Mouse (Mus musculus) G1E (cell line): ENCODE measurements around the gene Rab30. TPM values are rescaled to one million over a fixed set of nuclear protein-coding genes. Genes with fewer than 3 reads are reported as not detected.

Experiments
- ATAC-seq: 2 replicates; pipeline ENCODE4 v1.8.0; 2016; ENCODE audit warnings: mild to moderate bottlenecking; ENCODE audit not compliant: insufficient number of reproducible peaks, poor library complexity, low FRiP score, severe bottlenecking; ENCODE audit errors: extremely low read depth
- DNase-seq: peaks from one replicate; pipeline ENCODE4 v3.0.0; 2012; ENCODE audit warnings: low spot score
- H3K27me3 ChIP-seq: 2 replicates; pipeline ENCODE4 v1.6.1; 2012; ENCODE audit warnings: mild to moderate bottlenecking, low read length, inconsistent platforms; ENCODE audit not compliant: insufficient read depth
- H3K36me3 ChIP-seq: replicated peaks from 2 replicates; pipeline ENCODE3; 2012; ENCODE audit warnings: mild to moderate bottlenecking, inconsistent platforms
- H3K4me1 ChIP-seq: 2 replicates; pipeline ENCODE4 v1.6.1; 2012; ENCODE audit warnings: low read depth, low read length, inconsistent platforms, mixed read lengths; ENCODE audit not compliant: insufficient read depth
- H3K4me3 ChIP-seq: 2 replicates; pipeline ENCODE4 v1.5.1; 2012; ENCODE audit warnings: low read depth, mild to moderate bottlenecking, inconsistent platforms, low read length, moderate library complexity, mixed read lengths
- H3K9me3 ChIP-seq: replicated peaks from 2 replicates; pipeline ENCODE4 v1.6.1; 2012; ENCODE audit warnings: inconsistent platforms
- CTCF ChIP-seq: IDR thresholded peaks from 2 replicates; pipeline ENCODE4 v1.5.1; 2012; ENCODE audit warnings: low read depth, low read length, inconsistent platforms, mixed read lengths
- GATA1 ChIP-seq: IDR thresholded peaks from 2 replicates; pipeline ENCODE4 v1.6.1; 2012; ENCODE audit warnings: borderline replicate concordance, low read length, inconsistent platforms, mixed read lengths
- GATA2 ChIP-seq: IDR thresholded peaks from 2 replicates; pipeline ENCODE4 v1.6.1; 2012; ENCODE audit warnings: low read depth, low read length, inconsistent platforms, borderline replicate concordance
- POLR2AphosphoS5 ChIP-seq: IDR thresholded peaks from 2 replicates; pipeline ENCODE4 v1.6.1; 2012; ENCODE audit warnings: low read depth, low read length, inconsistent platforms; ENCODE audit not compliant: insufficient replicate concordance
- TAL1 ChIP-seq: conservative IDR thresholded peaks from 2 replicates; pipeline ENCODE4 v1.6.1; 2012; ENCODE audit warnings: low read depth, low read length, inconsistent platforms, mixed read lengths
- polyA plus RNA-seq: library from polyadenylated mRNA; stranded (reverse); fragments of >175 nt; gene quantifications from 2 replicates; pipeline ENCODE4 v1.2.3, GENCODE M21; 2012
- total RNA-seq, 2 experiments: library from RNA; stranded (forward) in 1 of 2; stranded (reverse) in 1 of 2; fragments of 200-1000 nt in 1 of 2; fragments of >200 nt in 1 of 2; fragmentation: Nextera tagmentation in 1 of 2; gene quantifications; 2 replicates each; pipeline ENCODE4 v1.2.3; 2014 to 2017

Rab30 gene
- total and polyA plus RNA-seq, 3 experiments: 0.08 to 4.4 (median 1.6) TPM

DNA sequence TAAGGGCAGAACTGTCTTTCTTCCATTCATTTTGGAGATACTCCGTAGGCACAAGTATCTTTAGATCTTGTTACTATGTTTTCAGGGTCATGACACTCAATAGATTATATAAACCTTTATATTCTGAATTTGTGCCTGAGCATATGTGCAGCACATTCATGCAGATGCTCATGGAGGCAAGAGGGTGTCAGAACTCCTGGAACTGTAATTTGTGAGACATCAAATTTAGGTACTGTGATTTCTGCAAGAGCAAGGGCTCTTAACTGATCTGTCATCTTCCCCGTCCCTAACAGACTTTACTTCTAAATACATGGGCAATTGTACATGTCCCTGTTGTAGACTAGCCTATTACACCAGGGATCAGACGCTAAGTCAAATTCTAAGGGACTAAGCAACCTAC, 10.4 kb upstream of the Rab30 start:
- ATAC-seq (no peak), DNase-seq (no peak)
- peaks cover 2% of the 10 kb centered on the region; the same call in 1 of the 2 replicates for H3K4me1 ChIP-seq
- no peaks in the 10 kb centered on the region for H3K27me3 ChIP-seq
- no peaks in the 10 kb centered on the region for H3K9me3 ChIP-seq
- TF ChIP-seq TAL1 (no peak), CTCF (no peak), GATA1 (no peak), POLR2AphosphoS5 (no peak), GATA2 (no peak)
- H3K36me3 ChIP-seq: peaks cover 15% of the 10 kb centered on the region
- no peak overlapping the region for H3K4me3 ChIP-seq

DNA sequence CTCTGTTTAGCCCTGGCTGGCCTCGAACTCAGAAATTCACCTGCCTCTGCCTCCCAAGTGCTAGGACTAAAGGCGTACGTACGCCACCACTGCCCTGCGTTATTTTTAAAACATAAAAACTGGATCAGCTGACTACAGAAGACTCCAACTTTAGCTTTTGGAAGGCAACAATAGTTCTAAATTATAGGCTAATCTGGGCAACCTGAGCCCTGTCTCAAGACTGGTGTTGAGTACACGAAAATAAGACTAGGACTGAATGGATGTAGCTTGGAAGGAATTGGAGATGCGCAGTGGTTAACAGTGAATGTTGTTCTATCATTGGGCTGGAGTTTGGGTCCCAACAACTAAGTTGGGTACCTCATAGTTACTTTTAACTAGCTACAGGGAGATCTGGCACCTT, 9.3 kb upstream of the Rab30 start:
- H3K4me3 ChIP-seq: no peak overlapping the region
- TF ChIP-seq POLR2AphosphoS5: no peak
- TF ChIP-seq GATA2: no peak
- no peak for TF ChIP-seq TAL1
- no peak for TF ChIP-seq CTCF
- no peak for TF ChIP-seq GATA1
- ATAC-seq: no peak

DNA sequence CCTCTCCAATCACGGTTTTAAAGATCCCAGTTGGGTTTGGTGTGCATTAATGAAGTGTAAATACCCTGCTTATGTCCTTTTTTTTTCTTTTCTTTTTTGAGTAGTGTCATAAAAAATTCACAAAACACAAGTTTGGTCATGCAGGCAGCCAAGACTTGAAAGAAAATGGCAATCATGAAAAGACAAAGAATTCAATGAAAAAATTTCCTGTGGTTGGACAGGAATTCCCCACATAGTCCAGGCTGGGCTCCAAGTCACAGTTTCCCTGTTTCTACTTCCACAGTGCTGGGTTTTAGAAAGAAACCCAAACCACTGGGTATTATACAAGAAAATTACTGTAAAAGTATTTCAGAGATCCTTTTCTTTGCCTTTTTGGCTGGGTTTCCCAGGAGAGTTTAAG, 3.8 kb upstream of the Rab30 start:
- ATAC-seq (no peak), DNase-seq (no peak)
- no peak for TF ChIP-seq POLR2AphosphoS5
- no peaks in the 10 kb centered on the region for H3K9me3 ChIP-seq
- H3K4me1 ChIP-seq: peaks cover 20% of the 10 kb centered on the region
- H3K36me3 ChIP-seq: peaks cover 41% of the 10 kb centered on the region
- no peaks in the 10 kb centered on the region for H3K27me3 ChIP-seq
- no peak overlapping the region for H3K4me3 ChIP-seq

More for the DNA sequence above, 9.3 kb upstream of the Rab30 start:
- H3K4me1 ChIP-seq: peaks cover 2% of the 10 kb centered on the region; the same call in 1 of the 2 replicates
- peaks cover 20% of the 10 kb centered on the region for H3K36me3 ChIP-seq
- no peaks in the 10 kb centered on the region for H3K9me3 ChIP-seq
- DNase-seq: no peak
- H3K27me3 ChIP-seq: no peaks in the 10 kb centered on the region

DNA sequence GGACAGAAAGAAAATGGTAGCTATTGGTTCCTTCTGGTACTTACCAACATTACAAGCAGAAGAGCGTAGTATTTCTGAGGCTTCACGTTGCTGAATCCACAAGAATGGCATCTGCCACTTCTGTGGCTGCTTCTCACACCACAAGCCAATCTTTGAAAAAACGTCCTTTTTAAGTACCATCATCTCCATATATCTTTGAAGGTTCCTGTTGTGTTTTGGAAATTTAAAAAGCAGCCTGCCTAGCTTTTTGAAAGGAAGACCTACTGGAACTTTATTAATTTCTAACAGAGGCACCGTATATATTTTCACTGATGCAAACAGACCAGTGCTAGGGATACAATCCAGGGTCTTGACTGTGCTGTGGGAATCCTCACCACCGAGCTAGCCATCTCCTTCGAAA, 1.4 kb upstream of the Rab30 start:
- no peaks in the 10 kb centered on the region for H3K9me3 ChIP-seq
- peaks cover 34% of the 10 kb centered on the region for H3K4me1 ChIP-seq
- TF ChIP-seq GATA1: no peak
- TF ChIP-seq TAL1: no peak
- TF ChIP-seq CTCF: no peak
- TF ChIP-seq GATA2: no peak
- no peak for TF ChIP-seq POLR2AphosphoS5
- peak overlapping the region; percentile 88 for H3K4me3 ChIP-seq
- peaks cover 32% of the 10 kb centered on the region for H3K36me3 ChIP-seq
- DNase-seq (no peak), ATAC-seq (no peak)
- peaks cover 8% of the 10 kb centered on the region; the same call in 1 of the 2 replicates for H3K27me3 ChIP-seq

DNA sequence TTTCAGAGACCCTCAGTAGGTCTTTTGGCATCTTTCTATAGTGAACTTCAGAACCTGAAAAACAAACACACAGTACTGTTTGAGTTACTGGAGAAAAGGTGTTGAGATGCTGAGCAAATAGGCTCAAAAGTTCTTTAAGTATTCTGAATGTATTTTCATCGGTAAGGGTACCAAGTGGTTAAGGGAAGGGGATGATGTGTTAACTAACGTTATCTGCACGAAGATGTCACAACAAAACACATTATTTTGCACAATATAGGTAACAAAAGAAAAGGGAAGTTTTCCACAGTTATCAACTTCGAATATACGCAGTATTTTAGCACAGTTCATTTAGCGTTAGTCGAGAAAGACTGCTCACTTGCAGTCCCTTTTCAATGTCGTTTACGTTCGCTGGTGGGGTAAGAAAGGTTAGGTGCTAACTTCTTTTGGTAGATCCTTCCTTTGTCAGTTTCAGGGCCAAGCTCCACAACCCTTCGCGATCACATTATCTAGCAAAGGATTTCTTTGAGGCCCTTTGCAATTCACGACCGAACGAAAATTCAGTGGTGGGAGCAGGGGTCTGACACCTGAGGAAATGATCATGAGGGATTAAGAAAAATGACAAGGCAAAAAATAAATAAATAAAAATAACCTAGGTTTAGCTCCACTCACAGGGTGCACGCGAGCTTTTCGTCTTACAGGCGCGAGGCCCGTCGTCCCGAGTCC, 840 bp upstream of the Rab30 start:
- H3K9me3 ChIP-seq: no peaks in the 10 kb centered on the region
- peaks cover 30% of the 10 kb centered on the region for H3K36me3 ChIP-seq
- H3K4me1 ChIP-seq: peaks cover 34% of the 10 kb centered on the region
- H3K27me3 ChIP-seq: peaks cover 8% of the 10 kb centered on the region; the same call in 1 of the 2 replicates
- ATAC-seq: no peak
- peak overlapping the region; percentile 88 for H3K4me3 ChIP-seq
- TF ChIP-seq CTCF (no peak), POLR2AphosphoS5 (no peak), GATA1 (no peak), TAL1 (no peak), GATA2 (no peak)
- DNase-seq: no peak

DNA sequence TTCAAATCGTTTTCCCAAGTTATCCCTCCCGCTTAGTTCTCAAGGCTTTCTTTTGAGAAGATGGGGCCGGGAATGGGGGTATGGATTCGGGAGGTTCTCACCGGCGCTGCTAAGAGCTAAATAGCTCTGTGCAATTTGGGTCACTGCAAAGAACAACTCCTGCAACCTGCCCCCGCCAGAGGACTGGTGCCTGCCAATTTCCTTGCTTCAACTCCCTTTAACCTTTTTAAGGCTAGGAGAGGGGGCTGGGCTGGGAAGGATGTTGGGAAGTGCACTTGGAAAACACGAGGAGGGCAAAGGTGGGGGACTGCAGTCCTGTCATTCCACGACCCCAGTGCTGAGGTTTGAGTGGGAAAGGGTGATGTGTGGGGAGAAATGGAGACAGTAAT, 452 bp downstream of the Rab30 start:
- H3K27me3 ChIP-seq: peaks cover 8% of the 10 kb centered on the region; the same call in 1 of the 2 replicates
- H3K4me1 ChIP-seq: peaks cover 34% of the 10 kb centered on the region
- TF ChIP-seq POLR2AphosphoS5 (no peak), GATA2 (no peak), TAL1 (no peak), GATA1 (no peak), CTCF (no peak)
- DNase-seq (no peak), ATAC-seq (no peak)
- H3K36me3 ChIP-seq: peaks cover 22% of the 10 kb centered on the region
- H3K9me3 ChIP-seq: no peaks in the 10 kb centered on the region
- peak overlapping the region; percentile 88 for H3K4me3 ChIP-seq

DNA sequence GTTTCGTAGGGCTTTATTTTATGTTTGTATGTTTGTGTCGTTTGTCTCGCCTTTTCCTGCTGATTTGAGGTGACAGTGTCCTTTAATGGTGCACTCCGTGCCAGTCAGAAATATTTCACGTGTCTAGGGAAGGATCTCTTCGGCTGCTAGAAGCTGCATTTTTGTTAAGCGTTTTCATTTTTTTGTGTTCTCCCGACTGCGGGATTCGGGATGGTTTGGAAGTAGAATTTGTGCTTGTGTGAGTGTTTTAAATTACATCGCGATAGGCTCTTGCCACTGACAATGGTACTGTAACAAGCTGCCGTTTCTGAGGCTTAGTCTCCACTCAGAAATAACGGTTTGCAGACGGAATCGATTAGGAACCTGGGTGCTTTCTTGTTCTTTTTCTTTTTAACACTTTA, 938 bp downstream of the Rab30 start:
- TF ChIP-seq GATA2 (no peak), TAL1 (no peak), POLR2AphosphoS5 (no peak), CTCF (no peak), GATA1 (no peak)
- DNase-seq: no peak
- Histone ChIP-seq H3K9me3 (no peaks in the 10 kb centered on the region), H3K36me3 (peaks cover 18% of the 10 kb centered on the region), H3K4me1 (peaks cover 34% of the 10 kb centered on the region), H3K4me3 (peak overlapping the region; percentile 88), H3K27me3 (peaks cover 8% of the 10 kb centered on the region; the same call in 1 of the 2 replicates)
- ATAC-seq: no peak
